Mouse (Mus musculus): ENCODE measurements around the gene Slc9a6. TPM values are rescaled to one million over a fixed set of nuclear protein-coding genes. Genes with fewer than 3 reads are reported as not detected.

Slc9a6 gene
- polyA plus RNA-seq, 1 experiment = 10.8 TPM

DNA sequence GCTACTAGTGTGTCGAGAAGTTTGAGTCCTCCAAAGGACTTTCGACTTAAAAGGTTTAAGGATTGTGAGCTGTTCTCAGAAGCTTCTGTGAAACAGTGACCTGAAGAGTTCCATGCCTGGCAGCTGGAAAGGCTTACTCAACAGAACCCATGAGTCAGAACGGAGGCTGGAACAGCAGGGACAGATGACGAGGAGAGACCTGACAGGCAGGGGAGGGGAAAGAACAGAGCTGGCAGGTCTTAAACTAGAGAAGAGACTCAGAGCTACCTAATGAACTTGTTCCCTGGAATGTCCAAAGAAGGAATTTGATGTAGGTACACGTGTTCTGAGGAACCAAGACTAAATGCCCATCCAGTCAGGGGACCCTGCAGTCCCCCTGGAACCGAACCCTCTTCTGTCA, 41.3 kb downstream of the Slc9a6 start:
- Histone ChIP-seq H3ac (ENCODE audit: control insufficient read depth, insufficient read length) (no peak overlapping the region), H3K27me3 (ENCODE audit: control insufficient read depth, insufficient read depth, insufficient read length) (no peaks in the 10 kb centered on the region), H3K36me3 (ENCODE audit: control insufficient read depth, insufficient read depth) (no peaks in the 10 kb centered on the region), H3K79me2 (ENCODE audit: control insufficient read depth, insufficient read depth) (no peaks in the 10 kb centered on the region), H3K4me2 (ENCODE audit: low read depth) (no peak overlapping the region), H3K4me3 (no peak overlapping the region)
- TF ChIP-seq E2F4 (IDR thresholded peaks at IDR 0.05; ENCODE audit: insufficient read depth) = no peak
- no peak for TF ChIP-seq MYOD1 (IDR thresholded peaks at IDR 0.05; ENCODE audit: control insufficient read depth in 1 of 3, insufficient read length in 2 of 3, low read depth in 2 of 3)
- TF ChIP-seq SRF (IDR thresholded peaks at IDR 0.05; ENCODE audit: control insufficient read depth, insufficient read length, low read depth) = no peak
- TF ChIP-seq MAX (IDR thresholded peaks at IDR 0.05; ENCODE audit: low read depth) = no peak
- TF ChIP-seq TCF12 (IDR thresholded peaks at IDR 0.05; ENCODE audit: insufficient read depth, poor library complexity, severe bottlenecking) = no peak
- no peak for TF ChIP-seq POLR2AphosphoS2 (IDR thresholded peaks at IDR 0.05; ENCODE audit: insufficient read length, low read depth)
- no peak for TF ChIP-seq MYOG (IDR thresholded peaks at IDR 0.05; ENCODE audit: control insufficient read depth in 1 of 3, insufficient read depth in 1 of 3, insufficient read length in 2 of 3, low read depth in 2 of 3)
- TF ChIP-seq TCF3 (IDR thresholded peaks at IDR 0.05; ENCODE audit: insufficient read length, low read depth) = no peak
- TF ChIP-seq CEBPB (IDR thresholded peaks at IDR 0.05; ENCODE audit: insufficient read depth, poor library complexity, severe bottlenecking) = no peak

DNA sequence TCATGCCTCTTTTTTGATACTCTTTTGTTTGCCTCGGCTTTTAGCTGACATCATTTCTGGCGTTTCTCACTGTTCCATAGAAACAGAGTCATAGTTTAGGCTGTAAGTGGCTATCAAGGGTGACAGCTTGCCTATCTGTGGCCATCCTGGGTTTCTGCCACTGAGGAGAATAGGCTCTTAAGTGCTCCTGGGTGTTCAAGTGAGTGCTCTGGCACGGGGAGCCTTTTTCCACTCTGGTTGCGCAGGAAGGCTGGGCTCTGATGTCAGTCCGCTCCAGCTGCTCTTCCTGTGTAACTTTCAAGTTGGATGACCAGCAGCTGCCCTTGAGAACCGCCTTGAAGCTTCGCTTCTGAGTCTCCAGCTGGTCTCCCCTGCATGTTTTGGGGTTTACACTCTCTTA, 42.2 kb downstream of the Slc9a6 start:
- H3ac ChIP-seq (ENCODE audit: control insufficient read depth, insufficient read length) = no peak overlapping the region
- H3K4me3 ChIP-seq = no peak overlapping the region
- peak in 1 of 3 experiments; percentile 30 for TF ChIP-seq MYOG (IDR thresholded peaks at IDR 0.05; ENCODE audit: control insufficient read depth in 1 of 3, insufficient read depth in 1 of 3, insufficient read length in 2 of 3, low read depth in 2 of 3)
- no peak for TF ChIP-seq SRF (IDR thresholded peaks at IDR 0.05; ENCODE audit: control insufficient read depth, insufficient read length, low read depth)
- no peaks in the 10 kb centered on the region for H3K27me3 ChIP-seq (ENCODE audit: control insufficient read depth, insufficient read depth, insufficient read length)
- H3K79me2 ChIP-seq (ENCODE audit: control insufficient read depth, insufficient read depth) = no peaks in the 10 kb centered on the region
- H3K36me3 ChIP-seq (ENCODE audit: control insufficient read depth, insufficient read depth) = no peaks in the 10 kb centered on the region
- no peak overlapping the region for H3K4me2 ChIP-seq (ENCODE audit: low read depth)

- no peak overlapping the region for H3K4me3 ChIP-seq
- no peaks in the 10 kb centered on the region for H3K79me2 ChIP-seq (ENCODE audit: control insufficient read depth, insufficient read depth)
- H3ac ChIP-seq (ENCODE audit: control insufficient read depth, insufficient read length) = no peak overlapping the region
- no peaks in the 10 kb centered on the region for H3K36me3 ChIP-seq (ENCODE audit: control insufficient read depth, insufficient read depth)
- no peak for TF ChIP-seq E2F4 (IDR thresholded peaks at IDR 0.05; ENCODE audit: insufficient read depth)
- no peak for TF ChIP-seq TCF3 (IDR thresholded peaks at IDR 0.05; ENCODE audit: insufficient read length, low read depth)
- no peak for TF ChIP-seq POLR2AphosphoS2 (IDR thresholded peaks at IDR 0.05; ENCODE audit: insufficient read length, low read depth)
- no peak for TF ChIP-seq TCF12 (IDR thresholded peaks at IDR 0.05; ENCODE audit: insufficient read depth, poor library complexity, severe bottlenecking)
- H3K27me3 ChIP-seq (ENCODE audit: control insufficient read depth, insufficient read depth, insufficient read length) = no peaks in the 10 kb centered on the region
- H3K4me2 ChIP-seq (ENCODE audit: low read depth) = no peak overlapping the region
These were observed 46.1 kb downstream of the Slc9a6 start for GRCm38 (mm10) chrX:56655686-56656085.

DNA sequence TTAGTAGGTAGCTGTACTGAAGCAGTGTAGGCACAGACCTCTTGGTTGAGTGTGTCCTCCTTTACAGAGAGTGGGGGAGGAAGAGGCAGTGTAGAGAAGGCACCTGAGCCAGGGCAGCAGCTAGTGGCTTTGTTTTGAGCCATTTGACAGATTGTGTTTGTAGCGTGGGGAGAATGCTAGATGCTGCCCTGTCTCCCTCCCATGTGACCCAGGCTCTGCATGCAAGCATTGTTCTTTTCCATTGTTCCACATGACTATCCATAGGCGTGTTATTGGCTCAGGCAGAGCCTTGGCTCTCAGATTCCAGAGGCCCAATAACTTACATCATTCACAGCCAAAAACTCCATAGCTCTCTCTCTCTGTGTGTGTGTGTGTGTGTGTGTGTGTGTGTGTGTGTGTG, 49.7 kb downstream of the Slc9a6 start:
- no peak for TF ChIP-seq E2F4 (IDR thresholded peaks at IDR 0.05; ENCODE audit: insufficient read depth)
- no peak for TF ChIP-seq TCF3 (IDR thresholded peaks at IDR 0.05; ENCODE audit: insufficient read length, low read depth)
- TF ChIP-seq MYOD1 (IDR thresholded peaks at IDR 0.05; ENCODE audit: control insufficient read depth in 1 of 3, insufficient read length in 2 of 3, low read depth in 2 of 3) = no peak
- TF ChIP-seq MYOG (IDR thresholded peaks at IDR 0.05; ENCODE audit: control insufficient read depth in 1 of 3, insufficient read depth in 1 of 3, insufficient read length in 2 of 3, low read depth in 2 of 3) = no peak
- Histone ChIP-seq H3ac (ENCODE audit: control insufficient read depth, insufficient read length) (no peak overlapping the region), H3K4me2 (ENCODE audit: low read depth) (no peak overlapping the region), H3K79me2 (ENCODE audit: control insufficient read depth, insufficient read depth) (no peaks in the 10 kb centered on the region), H3K4me3 (no peak overlapping the region), H3K27me3 (ENCODE audit: control insufficient read depth, insufficient read depth, insufficient read length) (no peaks in the 10 kb centered on the region), H3K36me3 (ENCODE audit: control insufficient read depth, insufficient read depth) (no peaks in the 10 kb centered on the region)

DNA sequence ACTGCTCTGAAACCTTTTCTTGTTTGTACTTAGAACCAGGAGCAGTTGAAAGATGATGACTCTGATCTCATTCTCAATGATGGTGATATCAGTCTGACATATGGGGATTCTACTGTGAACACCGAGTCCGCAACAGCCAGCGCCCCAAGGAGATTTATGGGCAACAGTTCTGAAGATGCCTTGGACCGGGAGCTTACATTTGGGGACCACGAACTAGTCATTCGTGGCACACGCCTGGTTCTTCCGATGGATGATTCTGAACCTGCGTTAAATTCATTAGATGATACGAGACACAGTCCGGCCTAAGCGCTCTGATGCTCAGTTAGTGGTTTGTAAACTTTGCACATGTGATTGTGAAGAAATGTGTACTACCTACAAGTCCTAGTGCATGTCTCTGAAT, 51.6 kb downstream of the Slc9a6 start:
- H3ac ChIP-seq (ENCODE audit: control insufficient read depth, insufficient read length) = no peak overlapping the region
- no peaks in the 10 kb centered on the region for H3K79me2 ChIP-seq (ENCODE audit: control insufficient read depth, insufficient read depth)
- TF ChIP-seq SRF (IDR thresholded peaks at IDR 0.05; ENCODE audit: control insufficient read depth, insufficient read length, low read depth) (no peak), TCF12 (IDR thresholded peaks at IDR 0.05; ENCODE audit: insufficient read depth, poor library complexity, severe bottlenecking) (no peak), REST (IDR thresholded peaks at IDR 0.05; ENCODE audit: insufficient read depth, insufficient read length) (no peak), MAX (IDR thresholded peaks at IDR 0.05; ENCODE audit: low read depth) (no peak)
- no peak overlapping the region for H3K4me2 ChIP-seq (ENCODE audit: low read depth)
- no peaks in the 10 kb centered on the region for H3K27me3 ChIP-seq (ENCODE audit: control insufficient read depth, insufficient read depth, insufficient read length)
- H3K4me3 ChIP-seq = no peak overlapping the region
- H3K36me3 ChIP-seq (ENCODE audit: control insufficient read depth, insufficient read depth) = no peaks in the 10 kb centered on the region

DNA sequence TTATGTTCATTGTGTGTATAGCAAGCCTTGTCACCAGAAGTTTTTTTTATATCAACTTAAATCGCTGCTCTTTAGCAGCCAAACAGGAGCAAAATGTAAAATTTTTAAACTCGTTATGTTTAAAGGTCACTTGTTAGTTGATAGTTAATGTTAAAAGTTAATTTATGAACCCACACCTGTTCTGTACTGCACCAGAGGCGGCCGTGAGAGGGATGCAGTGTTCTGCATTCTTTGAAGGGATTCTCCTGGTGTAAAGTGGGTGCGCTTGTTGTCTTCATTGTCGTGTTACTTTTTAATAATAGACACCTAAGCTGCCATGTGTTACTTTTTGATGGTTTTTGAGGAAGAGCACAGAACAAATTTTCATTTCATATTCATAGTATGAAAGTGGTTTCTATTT, 52.8 kb downstream of the Slc9a6 start:
- Histone ChIP-seq H3K4me3 (no peak overlapping the region), H3K4me2 (ENCODE audit: low read depth) (no peak overlapping the region), H3ac (ENCODE audit: control insufficient read depth, insufficient read length) (no peak overlapping the region), H3K79me2 (ENCODE audit: control insufficient read depth, insufficient read depth) (no peaks in the 10 kb centered on the region), H3K36me3 (ENCODE audit: control insufficient read depth, insufficient read depth) (no peaks in the 10 kb centered on the region), H3K27me3 (ENCODE audit: control insufficient read depth, insufficient read depth, insufficient read length) (no peaks in the 10 kb centered on the region)
- no peak for TF ChIP-seq E2F4 (IDR thresholded peaks at IDR 0.05; ENCODE audit: insufficient read depth)
- no peak for TF ChIP-seq MAX (IDR thresholded peaks at IDR 0.05; ENCODE audit: low read depth)
- TF ChIP-seq CEBPB (IDR thresholded peaks at IDR 0.05; ENCODE audit: insufficient read depth, poor library complexity, severe bottlenecking) = no peak
- TF ChIP-seq POLR2AphosphoS2 (IDR thresholded peaks at IDR 0.05; ENCODE audit: insufficient read length, low read depth) = no peak
- no peak for TF ChIP-seq SRF (IDR thresholded peaks at IDR 0.05; ENCODE audit: control insufficient read depth, insufficient read length, low read depth)
- TF ChIP-seq USF1 (IDR thresholded peaks at IDR 0.05; ENCODE audit: low read depth) = no peak
- no peak for TF ChIP-seq TCF3 (IDR thresholded peaks at IDR 0.05; ENCODE audit: insufficient read length, low read depth)
- no peak for TF ChIP-seq MYOD1 (IDR thresholded peaks at IDR 0.05; ENCODE audit: control insufficient read depth in 1 of 3, insufficient read length in 2 of 3, low read depth in 2 of 3)
- no peak for TF ChIP-seq TCF12 (IDR thresholded peaks at IDR 0.05; ENCODE audit: insufficient read depth, poor library complexity, severe bottlenecking)
- TF ChIP-seq POLR2A (IDR thresholded peaks at IDR 0.05; ENCODE audit: insufficient read length, low read depth) = no peak
- TF ChIP-seq REST (IDR thresholded peaks at IDR 0.05; ENCODE audit: insufficient read depth, insufficient read length) = no peak

Data from myocyte (in vitro differentiated cells).